Mouse (Mus musculus) granulocyte monocyte progenitor cell, adult 5-6 weeks (primary cell): Measurements from ENCODE around the gene Kif5a. TPM values are rescaled to one million over a fixed set of nuclear protein-coding genes. Genes with fewer than 3 reads are reported as not detected.

Experiments used
- ATAC-seq: replicated peaks from 2 replicates; pipeline ENCODE4 v1.8.0; 2016; ENCODE audit warnings: mild to moderate bottlenecking, moderate TSS enrichment, inconsistent platforms; ENCODE audit not compliant: poor library complexity, severe bottlenecking
- total RNA-seq, 2 experiments: library from RNA; stranded (forward) in 1 of 2; stranded (reverse) in 1 of 2; fragments of 200-712, 200-1000 nt in 1 of 2; fragments of >200 nt in 1 of 2; fragmentation: Nextera tagmentation in 1 of 2; gene quantifications; 2 replicates each; pipeline ENCODE4 v1.2.3; 2014 to 2017

The Kif5a gene
- total RNA-seq, 2 experiments from 2014 or later: 0.31 to 1.4 TPM

DNA sequence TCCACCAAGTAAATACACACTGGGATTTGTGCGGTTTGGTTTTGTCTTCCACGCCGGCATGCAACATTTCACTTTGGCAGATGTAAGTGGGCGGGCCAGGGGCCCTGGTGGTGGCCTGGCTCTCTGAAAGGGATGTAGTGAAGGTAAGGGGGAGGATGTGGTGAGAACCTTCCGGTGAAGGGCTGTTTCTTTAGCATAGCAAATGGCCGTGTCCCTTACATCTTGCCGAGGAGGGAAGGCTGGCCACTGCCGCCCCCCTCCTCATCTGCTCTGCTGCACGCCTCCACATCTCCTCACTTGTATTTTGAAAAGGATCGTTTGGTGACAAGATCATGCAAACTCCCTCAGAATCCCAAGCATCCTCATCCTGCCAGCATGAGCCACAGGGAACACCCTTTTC lies 37.4 kb downstream of the Kif5a start:
- peak; percentile 53 for ATAC-seq

DNA sequence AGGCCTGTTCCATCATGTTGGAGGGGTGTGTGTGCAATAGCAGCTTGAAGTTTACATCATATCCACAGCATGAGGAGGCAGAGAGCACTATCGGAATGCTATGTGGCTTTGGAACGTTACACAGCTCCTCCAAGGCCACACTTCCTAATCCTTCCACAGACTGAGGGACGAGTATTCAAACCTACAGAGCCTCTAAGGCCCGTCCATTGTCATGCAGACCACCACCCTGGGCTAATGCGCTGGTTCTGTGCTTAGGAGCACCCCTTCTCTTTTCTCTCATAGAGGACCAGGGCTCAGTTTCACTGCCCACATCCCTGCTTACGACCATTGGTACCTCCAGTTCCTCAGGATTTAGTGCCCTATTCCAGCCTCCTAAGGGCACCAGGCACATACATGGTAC lies 37.9 kb downstream of the Kif5a start:
- no peak for ATAC-seq

DNA sequence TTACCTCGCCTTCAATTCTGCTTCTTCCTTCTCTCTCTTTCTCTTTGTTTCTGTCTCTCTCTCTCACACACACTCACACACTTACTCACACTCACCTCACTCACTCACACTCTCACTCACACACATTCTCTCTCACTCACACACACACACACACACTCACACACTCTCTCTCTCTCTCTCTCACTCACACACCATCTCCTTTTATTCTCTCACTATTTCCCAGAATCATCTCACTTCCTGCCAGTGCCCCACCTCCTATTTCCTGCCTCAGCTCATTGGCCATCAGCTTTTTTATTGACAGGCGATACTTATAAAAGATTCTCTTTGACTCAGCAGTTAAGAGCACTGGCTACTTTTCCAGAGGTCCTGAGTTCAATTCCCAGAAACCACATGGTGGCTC lies 44.8 kb downstream of the Kif5a start:
- ATAC-seq: no peak

DNA sequence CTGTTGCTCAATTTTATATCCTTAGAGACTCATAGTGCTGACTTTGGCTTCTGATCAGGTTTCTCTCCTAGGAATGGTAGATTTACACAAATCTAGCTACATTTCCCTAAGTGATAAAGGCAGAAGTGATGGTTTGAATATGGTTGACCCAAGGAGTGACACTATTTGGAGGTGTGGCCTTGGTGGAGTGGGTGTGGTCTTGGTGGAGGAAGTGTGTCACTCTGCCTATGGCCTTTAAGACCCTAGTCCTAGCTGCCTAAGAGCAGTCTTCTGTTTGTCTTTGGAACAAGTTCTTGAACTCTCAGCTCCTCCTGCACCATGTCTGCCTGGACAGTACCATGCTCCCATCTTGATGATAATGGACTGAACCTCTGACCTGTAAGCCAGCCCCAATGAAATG lies 46.0 kb downstream of the Kif5a start:
- ATAC-seq: peak; percentile 66

DNA sequence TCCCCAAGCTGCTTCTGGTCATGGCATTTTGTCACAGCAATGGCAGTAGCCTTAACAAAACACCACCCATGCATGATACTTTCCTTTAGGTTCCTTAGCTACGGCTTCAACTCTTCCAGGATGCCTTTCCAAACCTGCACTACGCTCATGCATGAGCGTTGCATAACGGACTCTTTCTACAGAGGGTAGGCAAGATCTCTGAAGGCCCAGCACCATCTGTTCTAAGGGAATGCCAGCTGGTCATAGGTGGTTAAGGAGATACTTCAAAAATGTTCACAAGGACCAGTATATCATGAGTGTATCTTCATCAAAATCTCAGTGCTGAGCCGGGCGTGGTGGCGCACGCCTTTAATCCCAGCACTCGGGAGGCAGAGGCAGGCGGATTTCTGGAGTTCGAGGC lies 46.7 kb downstream of the Kif5a start:
- no peak for ATAC-seq

DNA sequence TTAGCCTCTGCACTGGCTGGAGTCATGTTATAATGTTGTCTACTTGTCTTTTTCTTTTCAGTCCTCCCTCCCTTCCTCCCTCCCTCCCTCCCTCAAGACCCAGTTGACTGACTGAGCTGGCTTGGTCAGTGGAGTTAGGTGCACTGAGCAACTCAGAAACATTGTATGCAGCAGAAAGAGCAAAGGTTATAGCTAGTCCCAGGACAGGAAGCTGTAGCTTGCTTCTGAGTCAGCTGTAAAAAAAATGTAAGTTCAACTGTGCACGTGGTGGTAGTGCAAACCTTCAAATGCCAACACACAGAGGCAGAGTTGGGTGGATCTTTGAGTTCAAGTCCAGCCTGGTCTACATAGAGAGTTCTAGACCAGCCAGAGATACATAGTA lies 48.7 kb downstream of the Kif5a start:
- ATAC-seq: no peak

DNA sequence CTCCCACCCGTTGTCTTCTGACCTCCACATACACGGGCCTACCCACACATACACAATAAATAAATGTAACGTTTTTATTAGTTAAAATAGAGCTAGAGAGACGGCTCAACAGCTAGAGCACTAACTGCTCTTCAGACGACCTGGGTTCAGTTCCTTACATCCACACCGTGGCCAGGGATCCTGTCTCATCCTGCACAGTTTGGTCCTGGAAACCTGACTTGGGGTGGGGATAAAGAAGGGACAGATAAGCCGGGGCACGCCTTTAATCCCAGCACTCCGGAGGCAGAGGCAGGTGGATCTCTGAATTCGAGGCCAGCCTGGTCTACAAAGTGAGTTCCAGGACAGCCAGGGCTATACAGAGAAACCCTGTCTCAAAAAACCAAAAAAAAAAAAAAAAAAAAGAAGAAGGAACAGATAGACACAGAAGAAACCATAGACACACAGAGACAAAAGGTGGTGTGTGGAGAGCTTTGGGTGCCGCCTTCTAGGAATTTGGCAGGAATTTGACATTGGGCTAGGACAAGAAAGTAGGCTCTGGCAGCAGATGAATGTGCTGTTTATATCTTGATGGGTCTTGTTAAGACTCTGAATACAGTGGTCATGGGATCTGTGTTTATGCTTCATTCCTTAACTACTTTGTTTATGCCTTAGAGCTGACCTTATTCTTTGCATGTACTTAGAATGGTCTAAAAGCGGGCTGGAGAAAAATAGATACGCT lies 49.3 kb downstream of the Kif5a start:
- ATAC-seq: no peak

DNA sequence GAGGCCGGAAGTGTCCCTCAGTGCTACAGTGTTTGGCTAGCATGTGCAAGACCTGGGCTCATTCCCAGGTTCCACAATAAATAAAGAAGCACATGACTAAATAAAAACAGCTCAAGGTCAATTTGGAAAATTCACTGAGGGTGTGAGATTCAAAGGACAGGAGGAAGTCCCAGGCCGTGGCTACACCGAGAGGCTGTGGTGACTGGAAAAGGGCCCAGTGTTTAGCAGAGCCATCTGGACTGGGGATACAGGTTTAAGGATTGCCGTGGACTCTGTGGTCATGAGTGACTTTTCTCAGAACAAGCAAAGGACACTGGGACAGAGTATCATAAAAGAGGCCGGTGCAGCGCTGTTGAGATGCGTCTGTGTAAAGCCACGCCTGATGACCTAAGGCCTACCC lies 49.9 kb downstream of the Kif5a start:
- ATAC-seq: no peak

DNA sequence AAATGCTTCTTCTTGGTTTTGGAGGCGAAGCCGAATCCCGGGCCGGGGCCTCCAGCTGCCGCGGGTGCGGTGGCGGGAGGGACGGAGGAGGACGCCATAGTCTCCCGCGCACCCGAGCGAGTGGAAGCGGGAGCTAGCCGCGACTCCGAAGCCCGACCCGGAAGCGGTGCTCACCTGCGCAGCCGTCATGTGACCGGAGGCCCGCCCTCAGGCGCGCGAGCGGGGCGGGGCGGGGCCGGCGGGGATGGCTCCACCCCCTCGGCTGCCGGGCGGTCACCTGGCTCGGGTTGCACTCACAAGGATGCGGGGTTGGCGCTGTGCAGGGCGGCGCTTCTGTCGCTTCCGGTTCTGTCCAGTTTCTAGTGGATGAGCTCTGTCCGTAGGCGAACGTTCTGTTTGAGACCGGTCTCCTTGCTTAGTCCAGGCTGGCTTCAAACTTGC lies 51.7 kb downstream of the Kif5a start, which contains the start of gene Pip4k2c:
Pip4k2c (minus strand) TSS at position 172 of the 441 bp plus-strand sequence.
- peak; percentile 91 for ATAC-seq

DNA sequence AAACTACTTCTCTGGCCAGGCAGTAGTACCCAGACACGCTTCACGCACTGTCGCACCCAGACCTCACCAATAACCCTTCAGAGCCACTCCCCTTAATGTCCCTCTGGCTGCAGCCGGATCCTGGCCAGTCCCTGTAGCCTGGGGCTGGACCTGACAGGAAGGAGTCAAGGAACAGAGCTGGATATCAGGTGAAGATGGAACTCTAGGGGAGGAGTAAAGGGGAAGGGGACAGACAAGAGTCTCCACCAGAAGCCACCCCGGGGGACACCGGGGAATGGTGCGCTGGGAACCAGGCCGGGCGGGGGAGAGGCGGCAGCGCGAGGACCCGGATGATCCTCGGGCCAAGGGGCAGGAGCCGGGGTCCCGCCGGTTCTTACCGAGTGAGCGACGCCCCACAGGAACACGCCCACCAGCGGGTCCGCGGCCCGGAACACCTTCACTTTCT lies 52.2 kb downstream of the Kif5a start:
- peak; percentile 51 for ATAC-seq

DNA sequence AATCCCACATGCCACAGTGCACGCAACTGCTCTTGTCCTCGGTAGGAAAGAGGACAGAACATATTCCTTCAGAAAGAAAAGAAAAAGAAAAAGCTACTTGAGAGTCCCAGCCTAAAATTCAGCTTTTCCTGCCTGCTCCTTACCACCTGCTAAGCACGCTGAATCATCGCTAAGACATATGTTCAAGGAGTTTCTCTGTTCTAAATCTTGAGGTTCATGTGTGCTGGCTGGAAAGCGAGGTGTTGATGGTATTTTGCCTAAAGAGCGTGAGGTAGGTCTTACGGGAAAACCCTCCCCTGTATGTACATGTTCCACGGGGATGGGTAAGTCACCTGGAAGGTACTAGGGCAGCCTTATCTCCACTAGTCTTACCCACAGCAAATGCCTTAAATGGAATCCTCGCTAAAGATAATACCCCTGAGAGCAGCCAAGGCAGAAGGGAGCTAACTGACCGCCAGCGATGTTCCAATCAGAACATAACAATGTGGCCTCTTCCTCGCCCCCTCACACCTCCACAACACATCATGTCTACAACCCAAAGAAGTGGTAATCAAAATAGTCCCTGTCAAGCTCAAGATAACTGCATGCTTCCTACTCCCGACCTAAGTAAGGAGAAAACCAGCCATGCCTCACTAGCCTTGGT lies 53.1 kb downstream of the Kif5a start:
- ATAC-seq: no peak

DNA sequence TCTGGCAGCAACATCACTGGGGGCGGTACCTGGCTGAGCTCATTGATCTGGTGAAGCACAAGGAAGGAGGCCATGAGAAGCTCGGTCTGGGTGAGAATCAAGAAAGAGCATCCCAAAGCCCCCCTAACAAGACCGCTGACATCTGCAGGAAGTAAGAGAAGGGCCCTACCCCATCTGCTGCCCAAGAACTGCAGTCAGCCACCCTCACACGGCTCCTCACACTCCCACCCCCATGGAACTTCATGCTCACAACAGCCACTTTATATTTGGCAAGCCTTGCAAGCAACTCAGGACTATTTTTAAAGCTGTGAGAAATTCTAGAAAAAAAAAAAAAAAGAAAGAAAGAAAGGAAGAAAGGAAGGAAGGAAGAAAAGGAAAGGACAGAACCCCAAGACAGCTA lies 54.2 kb downstream of the Kif5a start:
- no peak for ATAC-seq

DNA sequence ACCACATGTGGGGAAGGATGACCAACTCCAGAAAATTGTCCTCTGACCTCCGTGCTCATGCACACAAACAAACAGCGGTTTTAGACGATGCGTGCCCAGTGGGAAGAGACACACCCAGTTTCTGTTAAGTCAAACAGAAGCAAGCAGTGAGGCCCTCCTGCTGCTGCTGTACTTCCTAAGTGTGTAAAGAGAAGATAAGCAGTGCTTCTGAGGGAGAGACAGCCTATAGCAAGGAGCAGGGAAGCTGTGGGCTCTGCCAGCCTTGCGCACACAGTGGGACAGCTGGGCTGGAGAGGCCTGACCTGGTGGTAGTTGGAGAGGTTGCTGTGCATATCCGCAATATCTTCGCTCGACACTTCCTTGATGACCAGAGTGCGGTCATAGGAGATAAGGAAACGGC lies 57.8 kb downstream of the Kif5a start:
- ATAC-seq: no peak

DNA sequence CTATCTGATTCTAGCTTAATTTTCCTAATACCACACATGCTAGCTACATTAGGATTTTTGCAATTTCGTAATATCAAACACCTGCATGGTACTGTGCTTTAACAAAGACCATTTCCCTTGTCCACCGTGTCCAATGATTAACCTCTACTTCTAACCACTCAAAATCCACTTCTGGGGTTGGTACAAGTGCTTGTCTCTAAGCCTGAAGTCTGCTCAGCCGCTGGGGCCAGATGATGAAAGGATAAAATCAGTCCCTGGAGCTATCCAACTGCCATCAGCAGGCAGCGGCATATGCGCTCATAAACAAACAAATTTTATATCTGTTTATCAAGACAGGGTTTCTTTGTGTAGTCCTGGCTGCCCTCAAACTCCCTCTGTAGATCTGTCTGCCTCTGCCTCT lies 58.6 kb downstream of the Kif5a start:
- no peak for ATAC-seq

DNA sequence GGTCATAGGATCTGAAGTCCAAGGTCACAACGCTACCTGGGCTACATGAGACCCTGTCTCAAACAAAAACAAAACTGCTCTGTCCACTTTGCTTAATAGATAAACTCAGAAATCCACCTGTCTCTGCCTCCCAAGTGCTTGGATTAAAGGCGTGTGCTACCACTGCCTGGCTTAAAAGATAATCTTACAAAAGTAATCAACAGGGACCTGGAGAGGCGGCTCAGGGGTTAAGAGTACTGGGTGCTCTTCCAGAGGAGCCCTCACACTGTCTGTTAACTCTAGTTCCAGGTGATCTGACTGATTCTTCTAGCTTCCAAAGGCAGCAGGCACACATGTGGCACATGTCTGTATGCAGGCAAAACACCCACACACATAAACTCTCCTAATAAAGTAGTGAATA lies 60.0 kb downstream of the Kif5a start:
- ATAC-seq: no peak

DNA sequence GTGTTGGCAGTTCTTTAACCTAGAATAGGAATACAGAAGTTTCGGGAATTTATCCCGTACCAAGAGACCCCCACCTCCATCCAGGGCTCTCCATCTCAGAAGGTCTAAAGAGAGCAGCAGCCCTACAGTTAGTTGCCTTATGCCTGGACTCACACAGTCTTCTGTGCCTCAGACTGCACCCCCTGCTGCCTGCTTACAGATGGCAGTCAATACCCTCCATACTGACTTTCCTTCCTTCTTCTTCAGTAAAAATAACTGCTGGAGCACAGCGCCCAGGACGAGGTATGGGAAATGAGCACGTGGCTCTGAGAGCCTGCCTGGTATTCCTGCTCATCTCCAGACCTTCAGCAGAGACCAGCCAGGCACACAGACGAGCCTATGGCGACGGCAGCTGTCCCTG lies 62.9 kb downstream of the Kif5a start:
- no peak for ATAC-seq

DNA sequence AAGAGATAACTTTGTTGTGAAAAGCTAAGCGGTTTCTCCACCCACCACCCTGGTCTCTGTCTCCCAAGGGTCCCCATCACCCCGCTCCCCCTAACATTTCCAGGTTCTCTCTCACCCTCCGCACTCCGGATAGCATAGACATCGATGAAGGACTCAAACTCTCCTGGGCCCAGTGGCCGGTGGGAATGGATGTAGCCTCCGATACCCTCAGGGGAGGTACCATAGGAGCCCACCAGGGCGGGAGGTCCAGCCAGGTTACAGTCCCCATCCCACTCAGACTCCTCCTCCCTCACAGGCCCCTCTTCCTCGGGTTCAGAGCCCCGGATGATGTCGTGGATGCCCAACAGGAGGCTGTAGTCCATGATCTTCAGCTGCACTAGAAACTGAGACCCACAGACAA lies 63.7 kb downstream of the Kif5a start:
- ATAC-seq: no peak

DNA sequence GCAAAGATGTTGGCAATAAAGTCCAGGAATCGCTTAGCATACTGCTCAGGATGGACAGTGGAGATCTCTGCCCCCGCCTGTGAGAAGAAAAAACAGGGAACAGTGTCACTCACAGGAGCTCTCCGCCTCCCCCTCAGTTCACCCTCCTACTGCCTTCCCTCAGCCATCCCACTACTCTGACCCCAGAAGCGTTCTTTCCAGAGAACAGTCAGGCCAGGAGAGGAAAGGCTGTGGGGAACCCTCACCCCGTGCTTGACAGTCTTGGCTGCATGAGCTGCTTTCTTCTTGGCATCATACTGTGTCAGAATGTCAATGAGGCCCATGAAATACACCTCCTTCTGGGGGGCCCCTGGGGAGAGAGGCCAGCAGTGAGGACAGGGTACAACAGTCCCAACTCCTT lies 64.1 kb downstream of the Kif5a start:
- ATAC-seq: no peak

DNA sequence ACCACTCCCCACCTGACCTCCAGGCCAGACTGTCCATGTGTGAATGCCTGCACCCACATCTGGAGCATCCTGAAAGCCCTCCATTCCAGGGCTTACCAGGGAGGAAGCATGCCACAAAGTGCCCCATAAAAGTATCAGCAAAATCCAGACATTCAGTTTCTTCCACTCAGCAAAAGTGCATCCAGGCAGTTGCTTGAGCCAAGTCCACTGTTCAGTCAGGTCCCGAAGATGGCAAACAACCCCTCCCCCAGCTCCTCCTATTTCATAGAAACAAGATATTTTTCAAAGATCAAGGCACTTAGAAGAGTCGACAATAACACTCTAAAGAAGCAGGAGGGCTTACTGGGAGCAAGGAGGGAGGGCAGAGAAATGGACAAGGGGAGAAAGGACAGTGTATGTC lies 64.7 kb downstream of the Kif5a start:
- no peak for ATAC-seq

DNA sequence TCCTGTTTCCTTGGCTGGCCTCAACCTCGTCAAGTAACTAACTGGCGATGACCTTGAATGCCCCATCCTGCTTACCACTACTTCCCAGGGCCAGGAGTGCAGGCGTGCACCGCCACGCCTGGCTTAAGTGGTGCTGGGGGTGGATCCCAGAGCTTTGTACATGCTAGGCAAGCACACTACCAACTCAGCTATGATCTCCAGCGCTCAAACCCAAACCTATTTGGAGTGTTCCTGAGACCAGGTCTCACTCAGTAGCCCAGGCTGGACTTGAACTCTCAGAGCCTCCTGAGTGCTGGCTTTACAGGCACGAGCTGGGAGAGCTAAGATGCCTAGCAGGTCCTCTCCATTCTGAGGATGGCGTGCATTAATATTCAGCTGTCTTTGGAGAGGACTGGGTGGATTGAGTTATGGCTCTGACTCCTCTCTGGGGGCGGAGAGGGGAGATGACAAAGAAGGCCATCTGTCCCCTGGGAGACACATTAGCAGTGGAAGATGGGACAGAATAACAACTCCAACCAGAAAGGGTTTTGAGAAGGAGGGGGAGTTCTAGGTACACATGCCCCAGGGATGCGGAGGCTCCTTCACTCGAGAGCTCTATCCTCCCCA lies 65.5 kb downstream of the Kif5a start:
- ATAC-seq: no peak

DNA sequence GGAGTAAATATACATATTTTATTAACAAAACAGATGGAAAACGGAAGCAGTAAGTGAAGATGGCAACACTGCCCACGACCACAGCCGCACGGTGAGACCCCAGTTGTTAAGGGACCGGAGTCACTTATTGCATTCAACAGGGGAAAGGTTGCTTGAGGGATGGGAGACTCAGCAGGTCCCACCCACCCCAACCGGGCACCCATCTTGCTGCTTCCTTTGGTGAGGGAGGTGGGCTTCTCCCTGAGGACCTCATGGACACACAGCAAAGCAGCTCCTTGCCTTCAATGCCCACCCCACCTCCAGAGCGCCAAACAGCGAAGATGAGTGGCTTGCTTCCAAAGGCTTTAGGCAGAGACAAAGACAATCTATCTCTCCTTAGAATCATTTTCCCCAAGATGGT lies 66.0 kb downstream of the Kif5a start:
- ATAC-seq: no peak

DNA sequence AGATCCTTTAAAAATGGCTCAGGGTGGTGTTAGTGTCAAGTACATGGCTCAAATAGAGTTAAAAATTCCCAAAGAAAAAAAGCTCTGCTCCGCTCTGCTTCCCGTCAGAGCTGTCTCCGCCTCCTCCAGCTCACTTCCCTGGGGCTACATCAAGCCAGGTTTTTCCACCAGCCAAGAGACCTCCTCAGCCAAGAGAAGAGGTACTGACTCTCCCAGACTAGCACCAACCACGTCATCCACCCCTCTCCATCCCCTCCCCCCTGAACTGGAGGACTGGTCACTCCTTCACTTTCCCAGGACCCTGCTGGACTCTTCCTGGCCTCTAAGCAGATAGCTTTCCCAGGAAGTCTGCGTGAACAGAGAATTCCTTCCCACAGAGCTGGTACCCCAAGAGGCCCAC lies 66.8 kb downstream of the Kif5a start:
- no peak for ATAC-seq
